Comparison of ENCODE assay signal across 15 mouse cellular contexts in the genomic region with DNA sequence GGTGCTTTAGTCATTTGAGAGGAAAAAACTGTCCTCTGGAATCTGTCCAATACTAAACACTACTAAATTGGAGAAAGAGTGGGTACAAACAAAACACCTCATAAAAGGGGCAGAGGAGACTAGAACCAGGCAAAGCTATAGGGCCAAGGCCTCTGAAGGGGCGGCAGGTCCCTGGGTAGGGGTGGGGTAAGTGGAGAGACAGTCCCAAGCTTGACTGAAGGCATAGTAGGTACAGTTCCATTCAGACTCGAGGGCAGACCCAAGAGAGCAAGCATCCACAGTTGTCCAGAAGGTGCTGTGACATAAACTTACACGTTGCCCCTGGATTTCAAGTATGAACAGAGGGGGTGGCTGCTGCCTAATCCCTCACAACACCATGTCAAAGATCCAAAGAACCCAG.
DNase-seq lines count a peak whose midpoint lies in the region; ATAC-seq and TF ChIP-seq lines count a peak whose summit lies in the region.
"Had no signal": no experiment of that assay in that cellular context is flagged by ENCODE, and none has a peak within 500 bp of the region (broad histone marks: within the 10 kb centered on the region; RNA-seq: fewer than 3 reads in every experiment).

No protein-coding gene starts in this region.

- no peak for DNase-seq in heart, postnatal 4 days
- peak; percentile 79 for DNase-seq in midbrain, embryonic 11.5 days (ENCODE audit: low spot score, missing footprints)
- no peak for DNase-seq in midbrain, postnatal 0 days (ENCODE audit: low spot score)
- DNase-seq in left cerebral cortex, postnatal 25 days (ENCODE audit: low spot score in 2 of 2), result no peak
- DNase-seq: cerebellum, adult 8-10 months; kidney, adult 18-20 months; kidney, postnatal 14 days; liver; liver, postnatal 0 days; lung, postnatal 14 days; right cerebral cortex, postnatal 14 days had no signal

- intact Hi-C loops in left cerebral cortex, postnatal 25 days (cut with DNase I), result no loop called here

- 74% methylated on average over 3 of the region's 3 CpGs for WGBS in heart, embryonic 14.5 days
- 70% methylated on average over 3 of the region's 3 CpGs for WGBS in midbrain, embryonic 11.5 days
- WGBS in midbrain, postnatal 0 days, result 80% methylated on average over 3 of the region's 3 CpGs
- 63% methylated on average over 3 of the region's 3 CpGs for WGBS in embryonic facial prominence, embryonic 15.5 days
- WGBS in intestine, embryonic 15.5 days, result 80% methylated on average over 3 of the region's 3 CpGs

- H3K9me3 ChIP-seq in heart, embryonic 14.5 days (ENCODE audit: control insufficient read depth, low read length), result no peaks in the 10 kb centered on the region
- H3K9me3 ChIP-seq in midbrain, embryonic 11.5 days (ENCODE audit: control insufficient read depth, low read length), result no peaks in the 10 kb centered on the region
- H3K9me3 ChIP-seq in midbrain, postnatal 0 days (ENCODE audit: low read length), result no peaks in the 10 kb centered on the region
- no peaks in the 10 kb centered on the region for H3K9me3 ChIP-seq in embryonic facial prominence, embryonic 15.5 days (replicated peaks)
- no peaks in the 10 kb centered on the region for H3K9me3 ChIP-seq in intestine, embryonic 15.5 days

- TF ChIP-seq CTCF in midbrain, postnatal 0 days (IDR thresholded peaks at IDR 0.05), result no peak

- no peak for ATAC-seq in heart, embryonic 14.5 days (ENCODE audit: insufficient number of reproducible peaks, insufficient read depth, low FRiP score, low read depth)
- no peak for ATAC-seq in midbrain, embryonic 11.5 days (ENCODE audit: low FRiP score)
- no peak for ATAC-seq in midbrain, postnatal 0 days (ENCODE audit: low FRiP score)
- no peak for ATAC-seq in embryonic facial prominence, embryonic 15.5 days (ENCODE audit: insufficient number of reproducible peaks, low FRiP score, low TSS enrichment, low read depth)
- ATAC-seq in intestine, embryonic 15.5 days, result no peak
- ATAC-seq: liver, postnatal 0 days had no signal

- peak overlapping the region; percentile 24 to 69; a peak in 3 of 4 replicates for H3K27ac ChIP-seq in heart, embryonic 14.5 days (replicated peaks in 1 of 2; ENCODE audit: control insufficient read depth in 1 of 2, insufficient read depth in 1 of 2, low read depth in 2 of 2, low read length in 2 of 2)
- H3K27ac ChIP-seq in midbrain, embryonic 11.5 days (ENCODE audit: low read depth, low read length), result no peak overlapping the region
- no peak overlapping the region for H3K27ac ChIP-seq in midbrain, postnatal 0 days (ENCODE audit: low read depth, low read length)
- 0 out of 2 replicates have a peak overlapping the region, but pooled peaks have one; percentile 17 for H3K27ac ChIP-seq in embryonic facial prominence, embryonic 15.5 days (replicated peaks)
- H3K27ac ChIP-seq in intestine, embryonic 15.5 days, result no peak overlapping the region
- H3K27ac ChIP-seq: hindbrain, embryonic 14.5 days had no signal

- H3K4me1 ChIP-seq in heart, embryonic 14.5 days (ENCODE audit: control insufficient read depth in 2 of 2, insufficient read depth in 2 of 2, low read length in 2 of 2), result peaks cover 6 to 8% of the 10 kb centered on the region in 2 experiments; a peak in 3 of 4 replicates
- no peaks in the 10 kb centered on the region for H3K4me1 ChIP-seq in midbrain, embryonic 11.5 days (ENCODE audit: control insufficient read depth, insufficient read depth, low read length)
- no peaks in the 10 kb centered on the region for H3K4me1 ChIP-seq in midbrain, postnatal 0 days (ENCODE audit: insufficient read depth, low read length)
- H3K4me1 ChIP-seq in embryonic facial prominence, embryonic 15.5 days, result no peaks in the 10 kb centered on the region
- H3K4me1 ChIP-seq in intestine, embryonic 15.5 days (replicated peaks), result no peaks in the 10 kb centered on the region

- H3K9ac ChIP-seq in heart, embryonic 14.5 days (ENCODE audit: low read length), result no peak overlapping the region
- H3K9ac ChIP-seq in midbrain, embryonic 11.5 days (ENCODE audit: low read length), result no peak overlapping the region
- H3K9ac ChIP-seq in midbrain, postnatal 0 days (replicated peaks; ENCODE audit: low read length, poor library complexity, severe bottlenecking), result no peak overlapping the region
- H3K9ac ChIP-seq in embryonic facial prominence, embryonic 15.5 days, result no peak overlapping the region
- no peak overlapping the region for H3K9ac ChIP-seq in intestine, embryonic 15.5 days
- H3K9ac ChIP-seq: hindbrain, embryonic 14.5 days; liver, postnatal 0 days had no signal

- H3K27me3 ChIP-seq in heart, embryonic 14.5 days (ENCODE audit: control insufficient read depth, insufficient read depth, low read length), result no peaks in the 10 kb centered on the region
- no peaks in the 10 kb centered on the region for H3K27me3 ChIP-seq in midbrain, embryonic 11.5 days (ENCODE audit: control insufficient read depth, insufficient read depth, low read length)
- H3K27me3 ChIP-seq in midbrain, postnatal 0 days (ENCODE audit: insufficient read depth, low read length), result no peaks in the 10 kb centered on the region
- H3K27me3 ChIP-seq in embryonic facial prominence, embryonic 15.5 days, result no peaks in the 10 kb centered on the region
- no peaks in the 10 kb centered on the region for H3K27me3 ChIP-seq in intestine, embryonic 15.5 days (replicated peaks)

- no peak overlapping the region for H3K4me3 ChIP-seq in heart, embryonic 14.5 days (ENCODE audit: control insufficient read depth in 1 of 2, insufficient read depth in 1 of 2, low read depth in 1 of 2, low read length in 2 of 2)
- H3K4me3 ChIP-seq in midbrain, embryonic 11.5 days (ENCODE audit: low read depth, low read length), result no peak overlapping the region
- H3K4me3 ChIP-seq in midbrain, postnatal 0 days (ENCODE audit: low read depth, low read length), result no peak overlapping the region
- no peak overlapping the region for H3K4me3 ChIP-seq in embryonic facial prominence, embryonic 15.5 days (replicated peaks)
- no peak overlapping the region for H3K4me3 ChIP-seq in intestine, embryonic 15.5 days (replicated peaks)

- no peak overlapping the region for H3K4me2 ChIP-seq in heart, embryonic 14.5 days (ENCODE audit: low read length)
- no peak overlapping the region for H3K4me2 ChIP-seq in midbrain, embryonic 11.5 days
- H3K4me2 ChIP-seq in midbrain, postnatal 0 days (ENCODE audit: low read depth, low read length, poor library complexity, severe bottlenecking), result no peak overlapping the region
- no peak overlapping the region for H3K4me2 ChIP-seq in embryonic facial prominence, embryonic 15.5 days (replicated peaks)
- no peak overlapping the region for H3K4me2 ChIP-seq in intestine, embryonic 15.5 days (replicated peaks)
- H3K4me2 ChIP-seq: hindbrain, embryonic 14.5 days had no signal

- peaks cover 17% of the 10 kb centered on the region for H3K36me3 ChIP-seq in heart, embryonic 14.5 days (ENCODE audit: control insufficient read depth, insufficient read depth, low read length)
- H3K36me3 ChIP-seq in midbrain, embryonic 11.5 days (ENCODE audit: control insufficient read depth, insufficient read depth, low read length), result no peaks in the 10 kb centered on the region
- H3K36me3 ChIP-seq in midbrain, postnatal 0 days (ENCODE audit: insufficient read depth, low read length), result no peaks in the 10 kb centered on the region
- H3K36me3 ChIP-seq in embryonic facial prominence, embryonic 15.5 days, result no peaks in the 10 kb centered on the region
- H3K36me3 ChIP-seq in intestine, embryonic 15.5 days, result no peaks in the 10 kb centered on the region

Comparison
In these comparisons a context has a peak if more than half of its experiments do, and no peak if none do; other contexts are left out.
1. H3K27ac ChIP-seq: peak in heart, embryonic 14.5 days (2 of 2) and embryonic facial prominence, embryonic 15.5 days (single experiment); none in midbrain, embryonic 11.5 days (single experiment), midbrain, postnatal 0 days (single experiment) and intestine, embryonic 15.5 days (single experiment).